Mouse (Mus musculus): Measurements from ENCODE around the gene Ola1. TPM values are rescaled to one million over a fixed set of nuclear protein-coding genes. Genes with fewer than 3 reads are reported as not detected.
A peak's percentile ranks its signal among the peaks of the same experiment; 100 is the strongest.

Ola1 gene
- polyA plus RNA-seq, 1 experiment from 2014 or later, result 69.5 TPM

DNA sequence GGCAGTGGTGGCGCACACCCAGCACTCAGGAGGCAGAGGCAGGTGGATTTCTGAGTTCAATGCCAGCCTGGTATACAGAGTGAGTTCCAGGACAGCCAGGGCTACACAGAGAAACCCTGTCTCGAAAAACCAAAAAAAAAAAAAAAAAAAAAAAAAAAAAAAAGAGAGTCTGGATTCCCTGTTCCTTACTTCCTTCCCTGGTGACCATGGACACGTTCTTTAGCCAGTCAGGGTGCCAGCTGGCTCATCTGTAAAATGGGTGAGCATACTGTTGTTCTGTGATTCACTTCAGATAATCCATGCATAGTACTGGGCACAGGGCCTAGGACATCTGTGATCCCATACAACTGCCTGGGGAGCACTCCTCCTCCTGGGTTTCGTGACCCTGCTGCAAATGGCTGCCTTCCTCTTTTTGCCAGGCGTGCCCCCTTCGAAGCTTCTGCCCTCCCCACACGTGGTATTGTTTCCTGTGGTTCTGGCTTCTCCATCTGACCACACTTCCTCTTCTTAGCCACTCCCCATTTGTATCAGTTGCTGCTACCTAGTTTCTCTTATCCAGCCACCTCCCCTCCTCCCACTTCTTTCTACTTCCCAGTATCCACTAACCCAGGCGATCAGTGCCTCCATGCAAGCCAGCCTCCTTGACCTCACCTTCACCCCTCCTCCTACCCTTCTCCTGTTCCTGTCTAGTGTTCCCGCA is 164.8 kb downstream of the Ola1 start:
- DNase-seq (ENCODE audit: low spot score) (no peak), ATAC-seq (replicated peaks; ENCODE audit: low FRiP score, low read depth) (no peak)
- WGBS, result 86% methylated on average over 9 of the region's 9 CpGs
- Histone ChIP-seq H3K36me3 (ENCODE audit: insufficient read depth, low read length) (no peaks in the 10 kb centered on the region), H3K9ac (ENCODE audit: low read depth, low read length) (no peak overlapping the region), H3K4me2 (ENCODE audit: low read length) (no peak overlapping the region), H3K27me3 (ENCODE audit: insufficient read depth, low read length) (no peaks in the 10 kb centered on the region), H3K27ac (no peak overlapping the region), H3K4me1 (replicated peaks; ENCODE audit: insufficient read depth, low read length) (no peaks in the 10 kb centered on the region), H3K9me3 (replicated peaks; ENCODE audit: low read length) (no peaks in the 10 kb centered on the region), H3K4me3 (replicated peaks; ENCODE audit: low read depth, low read length) (no peak overlapping the region)
- TF ChIP-seq CTCF (IDR thresholded peaks at IDR 0.05; ENCODE audit: low read depth), result no peak

DNA sequence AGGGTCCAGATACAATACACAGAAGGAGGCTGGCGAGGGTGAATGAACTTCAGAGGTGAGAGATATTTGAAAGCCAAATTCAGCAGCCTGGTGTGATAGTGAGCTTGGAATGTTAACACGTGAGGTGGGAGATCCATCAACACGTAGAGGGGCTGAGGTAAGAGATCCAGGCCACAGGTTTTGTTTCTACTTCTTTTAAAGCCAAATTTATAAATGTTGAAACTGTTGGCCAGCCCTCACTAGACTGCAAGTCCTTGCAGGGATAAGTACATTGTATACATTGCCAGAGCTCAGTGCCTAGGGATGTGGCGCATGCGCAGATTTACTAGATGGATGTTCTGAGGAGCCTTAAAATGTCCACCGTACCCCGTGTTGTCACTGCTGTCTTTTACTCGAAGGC is 168.3 kb downstream of the Ola1 start:
- H3K4me2 ChIP-seq (ENCODE audit: low read length), result no peak overlapping the region
- no peak for ATAC-seq (replicated peaks; ENCODE audit: low FRiP score, low read depth)
- H3K27me3 ChIP-seq (ENCODE audit: insufficient read depth, low read length), result no peaks in the 10 kb centered on the region
- no peak for TF ChIP-seq CTCF (IDR thresholded peaks at IDR 0.05; ENCODE audit: low read depth)
- no peak overlapping the region for H3K4me3 ChIP-seq (replicated peaks; ENCODE audit: low read depth, low read length)
- no peaks in the 10 kb centered on the region for H3K9me3 ChIP-seq (replicated peaks; ENCODE audit: low read length)
- 91% methylated on average over 8 of the region's 8 CpGs for WGBS
- no peak overlapping the region for H3K27ac ChIP-seq
- H3K4me1 ChIP-seq (replicated peaks; ENCODE audit: insufficient read depth, low read length), result no peaks in the 10 kb centered on the region
- H3K9ac ChIP-seq (ENCODE audit: low read depth, low read length), result no peak overlapping the region
- no peaks in the 10 kb centered on the region for H3K36me3 ChIP-seq (ENCODE audit: insufficient read depth, low read length)
- DNase-seq (ENCODE audit: low spot score), result no peak

DNA sequence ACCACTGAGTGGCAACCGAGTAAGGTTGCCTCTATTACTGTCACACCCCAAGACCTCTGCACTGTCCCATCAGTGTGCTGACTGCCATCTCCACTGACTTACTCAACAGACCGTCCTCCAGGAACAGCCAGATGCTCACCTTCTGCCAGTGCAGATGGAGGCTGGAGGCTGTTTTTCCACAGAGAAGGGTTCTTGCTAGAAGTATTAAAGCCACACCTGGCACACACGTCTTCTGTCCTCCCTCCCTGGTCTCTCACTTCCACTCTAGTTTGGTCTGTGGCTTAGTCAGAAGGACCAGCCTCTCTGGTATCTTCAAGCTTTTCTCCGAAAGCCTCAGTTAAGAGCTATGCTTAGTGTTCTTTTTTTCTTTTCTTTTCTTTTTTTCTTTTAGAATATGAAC is 168.7 kb downstream of the Ola1 start:
- Histone ChIP-seq H3K4me2 (ENCODE audit: low read length) (no peak overlapping the region), H3K36me3 (ENCODE audit: insufficient read depth, low read length) (no peaks in the 10 kb centered on the region), H3K9me3 (replicated peaks; ENCODE audit: low read length) (no peaks in the 10 kb centered on the region), H3K4me3 (replicated peaks; ENCODE audit: low read depth, low read length) (no peak overlapping the region), H3K27me3 (ENCODE audit: insufficient read depth, low read length) (no peaks in the 10 kb centered on the region), H3K4me1 (replicated peaks; ENCODE audit: insufficient read depth, low read length) (no peaks in the 10 kb centered on the region), H3K27ac (no peak overlapping the region), H3K9ac (ENCODE audit: low read depth, low read length) (no peak overlapping the region)
- ATAC-seq (replicated peaks; ENCODE audit: low FRiP score, low read depth) (no peak), DNase-seq (ENCODE audit: low spot score) (no peak)
- no peak for TF ChIP-seq CTCF (IDR thresholded peaks at IDR 0.05; ENCODE audit: low read depth)
- 86% methylated on average over 4 of the region's 4 CpGs for WGBS

DNA sequence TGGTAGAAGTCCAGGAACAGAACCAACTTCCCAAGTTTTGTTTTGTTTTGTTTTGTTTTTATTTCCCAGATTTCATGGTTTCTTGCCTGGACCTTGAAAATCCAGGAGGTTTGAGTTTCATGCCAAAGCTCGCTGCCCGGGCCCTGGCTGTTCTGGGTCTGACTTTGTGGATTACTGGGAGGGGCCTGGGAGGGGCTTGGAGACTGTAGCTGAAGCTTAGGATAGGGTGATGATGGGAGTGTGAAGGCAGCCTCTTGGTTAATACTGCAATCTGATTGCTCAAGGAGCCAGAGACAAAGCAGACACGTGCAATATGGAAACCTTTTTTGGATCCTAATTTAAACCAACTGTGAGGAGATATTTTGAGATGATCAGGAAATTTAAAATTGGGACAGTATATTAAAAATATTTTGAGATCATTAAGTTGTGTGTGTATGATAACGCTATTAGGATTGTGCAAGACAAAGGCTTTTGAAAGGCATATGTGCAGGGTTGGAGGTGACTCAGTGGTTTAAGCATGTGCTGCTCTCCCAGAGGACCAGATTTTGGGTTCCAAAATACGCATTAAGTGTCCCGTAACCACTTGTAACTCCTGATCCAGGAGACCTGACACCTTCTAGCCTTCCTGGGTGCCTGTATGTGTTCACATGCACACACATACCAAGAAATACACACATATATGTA is 169.6 kb downstream of the Ola1 start:
- Histone ChIP-seq H3K36me3 (ENCODE audit: insufficient read depth, low read length) (no peaks in the 10 kb centered on the region), H3K9me3 (replicated peaks; ENCODE audit: low read length) (no peaks in the 10 kb centered on the region), H3K4me2 (ENCODE audit: low read length) (no peak overlapping the region), H3K4me1 (replicated peaks; ENCODE audit: insufficient read depth, low read length) (no peaks in the 10 kb centered on the region), H3K27ac (no peak overlapping the region), H3K4me3 (replicated peaks; ENCODE audit: low read depth, low read length) (no peak overlapping the region), H3K9ac (ENCODE audit: low read depth, low read length) (no peak overlapping the region), H3K27me3 (ENCODE audit: insufficient read depth, low read length) (no peaks in the 10 kb centered on the region)
- no peak for DNase-seq (ENCODE audit: low spot score)
- 66% methylated on average over 6 of the region's 6 CpGs for WGBS
- TF ChIP-seq CTCF (IDR thresholded peaks at IDR 0.05; ENCODE audit: low read depth), result no peak
- no peak for ATAC-seq (replicated peaks; ENCODE audit: low FRiP score, low read depth)

DNA sequence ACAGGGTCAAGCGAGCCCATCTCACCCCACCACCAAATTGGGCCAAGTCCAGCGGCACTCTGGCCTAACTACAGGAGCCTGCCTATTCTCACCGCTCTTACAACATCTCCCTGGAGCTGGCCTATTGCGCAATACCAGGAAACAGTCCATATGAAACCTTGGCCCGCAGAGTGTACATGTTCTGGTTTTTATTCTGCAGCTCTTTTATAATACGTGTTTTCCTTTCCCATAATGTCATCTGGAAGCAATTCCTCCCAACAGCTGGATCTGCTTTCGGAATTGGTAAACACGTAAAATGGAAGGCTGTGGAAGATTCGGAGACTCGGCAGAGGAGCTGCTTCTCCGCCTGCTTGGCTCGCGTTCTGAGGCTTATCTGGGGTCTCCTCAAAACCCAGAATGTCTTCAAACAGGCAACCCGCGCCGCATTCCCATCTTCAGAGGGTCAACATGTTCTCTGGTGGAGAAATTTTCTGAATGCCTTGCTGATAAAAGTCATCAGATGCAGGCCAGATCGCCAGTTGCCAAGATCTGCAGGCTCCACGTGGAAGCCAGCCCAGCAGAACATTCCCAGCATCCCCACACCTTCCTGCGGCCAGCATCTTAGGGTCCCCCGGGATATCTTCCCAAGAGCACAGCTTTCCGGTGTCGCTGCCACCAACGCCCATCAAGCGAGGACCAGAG is 171.5 kb downstream of the Ola1 start:
- Histone ChIP-seq H3K4me1 (replicated peaks; ENCODE audit: insufficient read depth, low read length) (no peaks in the 10 kb centered on the region), H3K36me3 (ENCODE audit: insufficient read depth, low read length) (no peaks in the 10 kb centered on the region), H3K27ac (peak overlapping the region; percentile 72), H3K27me3 (ENCODE audit: insufficient read depth, low read length) (no peaks in the 10 kb centered on the region), H3K4me3 (replicated peaks; ENCODE audit: low read depth, low read length) (no peak overlapping the region), H3K4me2 (ENCODE audit: low read length) (peak overlapping the region; percentile 3; the same call in 1 of the 2 replicates), H3K9me3 (replicated peaks; ENCODE audit: low read length) (no peaks in the 10 kb centered on the region), H3K9ac (ENCODE audit: low read depth, low read length) (no peak overlapping the region)
- peak; percentile 68 for DNase-seq (ENCODE audit: low spot score)
- ATAC-seq (replicated peaks; ENCODE audit: low FRiP score, low read depth), result no peak
- no peak for TF ChIP-seq CTCF (IDR thresholded peaks at IDR 0.05; ENCODE audit: low read depth)
- 68% methylated on average over 24 of the region's 24 CpGs for WGBS

DNA sequence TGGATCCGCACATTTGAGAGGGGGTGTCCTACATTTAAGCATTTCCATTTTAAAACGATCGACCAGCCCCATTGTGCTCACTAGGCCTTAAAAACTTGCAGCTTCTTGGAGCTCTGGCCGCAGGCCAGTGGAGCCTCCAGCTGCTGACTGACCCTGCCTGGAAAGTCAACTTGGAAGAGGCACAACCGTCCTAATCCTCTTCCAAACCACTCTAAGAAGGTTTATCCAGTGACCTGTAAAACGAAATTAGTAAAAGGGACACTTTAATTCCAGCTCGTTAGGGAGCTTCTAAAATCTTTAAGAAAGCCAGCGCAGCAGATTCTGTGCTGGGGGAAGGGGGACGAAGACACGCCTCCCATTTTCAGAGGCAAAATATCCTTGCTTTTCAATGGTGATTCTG is 172.1 kb downstream of the Ola1 start:
- Histone ChIP-seq H3K4me1 (replicated peaks; ENCODE audit: insufficient read depth, low read length) (no peaks in the 10 kb centered on the region), H3K4me2 (ENCODE audit: low read length) (no peak overlapping the region), H3K27me3 (ENCODE audit: insufficient read depth, low read length) (no peaks in the 10 kb centered on the region), H3K9ac (ENCODE audit: low read depth, low read length) (no peak overlapping the region), H3K36me3 (ENCODE audit: insufficient read depth, low read length) (no peaks in the 10 kb centered on the region), H3K4me3 (replicated peaks; ENCODE audit: low read depth, low read length) (no peak overlapping the region), H3K9me3 (replicated peaks; ENCODE audit: low read length) (no peaks in the 10 kb centered on the region), H3K27ac (peak overlapping the region; percentile 72)
- peak; percentile 51 for DNase-seq (ENCODE audit: low spot score)
- 59% methylated on average over 10 of the region's 10 CpGs for WGBS
- TF ChIP-seq CTCF (IDR thresholded peaks at IDR 0.05; ENCODE audit: low read depth), result no peak
- no peak for ATAC-seq (replicated peaks; ENCODE audit: low FRiP score, low read depth)

Data from kidney, postnatal 0 days (tissue).